Mouse (Mus musculus): ENCODE data around the gene Akt2.

The Akt2 gene

DNA sequence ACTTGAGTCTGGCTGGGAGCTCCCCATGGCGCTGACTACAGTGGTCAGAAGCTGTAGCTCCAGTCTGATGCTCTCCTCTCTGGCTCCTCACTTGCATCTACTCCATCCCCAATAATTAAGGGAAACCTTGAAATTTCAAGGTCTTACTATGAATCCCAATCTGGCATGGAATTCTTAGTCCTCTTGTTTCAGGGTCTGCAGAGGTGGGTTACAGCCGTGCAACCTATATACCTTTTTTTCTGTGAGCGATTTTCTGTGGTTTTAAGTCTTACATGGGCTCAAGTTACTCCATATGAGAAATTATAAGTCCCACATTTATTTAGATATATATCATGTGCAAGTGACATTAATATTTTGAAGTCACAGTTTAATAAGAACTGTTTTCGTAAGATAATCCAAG, 1.3 kb upstream of the Akt2 start:
- DNase-seq (ENCODE audit: low spot score): no peak

DNA sequence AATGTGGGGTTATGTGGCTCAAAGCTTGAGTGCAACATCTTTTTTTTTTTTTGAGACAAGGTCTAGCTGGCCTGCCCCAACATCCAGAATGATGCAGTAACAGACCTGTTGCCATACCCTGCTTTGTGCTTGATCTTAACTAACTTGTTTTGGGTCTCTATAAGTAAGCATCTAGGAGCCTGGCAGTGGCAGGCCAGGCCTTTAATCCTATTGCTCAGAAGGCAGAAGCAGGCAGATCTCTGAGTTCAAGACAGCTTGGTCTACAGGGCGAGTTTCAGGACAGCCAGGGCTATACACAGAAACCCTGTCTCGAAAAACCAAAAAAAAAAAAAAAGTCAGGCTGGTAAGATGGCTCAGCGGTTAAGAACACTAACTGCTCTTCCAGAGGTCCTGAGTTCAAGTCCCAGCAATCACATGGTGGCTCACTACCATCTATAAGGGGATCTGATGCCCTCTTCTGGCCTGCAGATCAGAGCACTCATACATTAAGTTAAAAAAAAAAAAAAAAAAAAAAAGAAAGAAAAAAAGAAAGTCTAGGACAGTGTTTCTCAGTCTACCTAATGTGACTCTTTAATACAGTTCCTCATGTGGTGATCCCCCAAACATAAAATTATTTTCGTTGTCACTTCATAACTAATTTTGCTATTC, 662 bp upstream of the Akt2 start:
- DNase-seq (ENCODE audit: low spot score): no peak

DNA sequence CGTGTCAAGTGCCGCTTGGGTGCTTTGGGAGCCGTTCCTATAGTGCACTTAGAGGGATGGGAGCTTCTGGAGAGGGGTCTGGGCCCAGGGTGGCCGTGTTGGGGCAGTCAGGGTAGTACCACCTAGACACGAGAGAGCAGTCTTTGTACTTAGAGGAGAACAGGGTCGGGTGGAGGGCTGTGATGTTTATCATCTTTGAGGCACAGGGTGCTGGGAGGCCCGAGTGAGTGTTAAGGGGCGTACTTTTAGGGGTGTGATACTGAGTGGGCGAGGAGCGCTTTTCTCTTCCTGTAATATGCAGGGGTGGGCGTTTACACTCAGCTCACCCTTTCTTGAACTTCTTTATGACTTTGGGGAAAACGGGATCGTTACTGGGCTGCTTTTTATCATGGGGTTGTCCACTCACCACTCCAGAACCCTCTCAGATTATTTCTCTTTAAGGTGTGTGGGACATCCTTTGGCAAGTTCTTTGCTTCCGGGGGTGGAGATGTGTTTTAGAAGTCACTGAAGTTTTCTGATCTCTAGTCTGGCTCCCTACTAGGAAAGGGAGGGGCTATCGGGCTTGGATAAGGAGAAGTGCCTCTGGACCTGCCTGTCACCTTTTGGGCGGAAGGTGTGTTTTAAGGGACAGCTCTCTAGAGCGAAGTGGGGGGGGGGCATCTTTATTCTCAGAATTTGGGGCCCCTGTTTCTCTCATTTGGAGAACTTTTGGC, 1.0 kb downstream of the Akt2 start:
- no peak for DNase-seq (ENCODE audit: low spot score)

DNA sequence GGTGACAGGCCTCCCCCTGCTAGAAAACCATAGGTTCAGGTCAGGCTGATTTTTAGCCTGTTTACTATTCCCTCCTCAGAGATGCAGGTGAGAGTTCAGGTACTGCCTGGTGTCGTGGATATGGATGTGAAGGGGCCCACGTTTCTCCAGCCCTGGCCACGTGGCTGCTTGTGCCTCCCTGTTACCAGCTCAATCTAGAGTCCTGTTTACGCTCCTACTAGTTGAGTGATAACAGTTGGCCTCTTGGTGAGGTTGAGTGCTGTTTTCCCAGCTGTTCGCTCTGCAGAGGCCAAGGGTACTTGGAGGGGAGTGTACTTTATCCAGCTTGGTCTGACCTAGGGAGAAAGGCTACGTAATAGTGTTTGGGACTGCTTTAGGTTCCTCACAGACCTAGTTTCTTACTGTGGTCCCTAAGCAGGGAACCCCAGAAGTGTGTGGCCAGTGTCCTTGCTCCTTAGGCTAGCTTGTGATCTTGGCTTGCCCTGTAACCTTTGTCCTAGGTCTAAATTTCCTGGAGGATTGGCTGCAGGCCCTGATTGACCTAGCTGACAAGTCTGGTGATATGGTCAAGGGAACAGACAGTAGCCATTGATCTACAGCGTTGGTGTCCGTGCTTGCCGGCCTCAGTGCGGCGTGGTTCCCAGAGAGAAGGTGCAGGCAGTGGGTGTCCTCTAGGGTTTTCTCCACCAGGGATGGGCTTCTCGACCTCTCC, 1.7 kb downstream of the Akt2 start:
- DNase-seq (ENCODE audit: low spot score): no peak

DNA sequence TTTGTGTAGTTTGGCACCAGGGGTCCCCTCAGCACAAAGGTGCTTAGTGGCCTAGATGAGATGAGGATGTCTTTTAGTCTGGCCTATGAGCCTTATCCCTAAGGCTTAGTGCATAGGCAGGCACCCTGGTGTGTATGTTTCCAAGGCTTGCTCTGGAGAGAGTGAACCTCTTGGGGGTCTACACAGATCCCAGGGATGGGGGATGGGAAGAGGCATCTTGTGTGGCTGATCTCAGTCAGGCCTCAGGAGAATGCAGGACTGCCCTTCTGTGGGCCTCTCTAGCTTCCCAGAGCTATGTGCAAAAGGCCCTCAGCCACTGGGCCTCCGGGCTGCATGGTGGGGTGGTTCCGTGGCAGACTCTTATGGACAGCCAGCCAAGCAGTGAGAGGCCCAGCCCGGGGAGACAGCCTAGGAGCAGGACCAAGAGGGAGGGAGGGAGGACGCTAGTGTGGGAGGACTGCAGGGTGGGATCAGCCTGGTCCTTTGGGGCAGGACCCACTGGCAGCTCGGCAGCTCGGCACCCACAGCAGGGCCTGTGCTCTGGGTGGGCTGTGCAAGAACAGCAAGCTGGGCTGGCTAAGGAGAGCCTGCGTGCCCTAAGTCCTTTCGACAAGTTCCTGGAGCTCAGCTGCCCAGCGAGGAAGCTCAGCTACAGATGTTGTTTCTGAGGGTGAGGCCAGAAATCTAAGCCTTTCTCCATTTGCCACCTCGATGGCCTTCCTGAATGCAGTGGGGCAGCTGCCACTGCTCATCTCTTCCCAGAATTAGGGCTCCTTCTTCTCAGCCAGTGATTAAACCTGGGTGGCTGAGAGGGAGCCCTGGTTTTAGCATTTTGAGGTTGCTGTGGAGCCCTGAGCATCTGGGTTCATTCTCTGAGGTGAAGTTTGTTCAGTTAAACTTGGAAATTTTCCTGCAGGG, 5.5 kb downstream of the Akt2 start:
- DNase-seq (ENCODE audit: low spot score): no peak

DNA sequence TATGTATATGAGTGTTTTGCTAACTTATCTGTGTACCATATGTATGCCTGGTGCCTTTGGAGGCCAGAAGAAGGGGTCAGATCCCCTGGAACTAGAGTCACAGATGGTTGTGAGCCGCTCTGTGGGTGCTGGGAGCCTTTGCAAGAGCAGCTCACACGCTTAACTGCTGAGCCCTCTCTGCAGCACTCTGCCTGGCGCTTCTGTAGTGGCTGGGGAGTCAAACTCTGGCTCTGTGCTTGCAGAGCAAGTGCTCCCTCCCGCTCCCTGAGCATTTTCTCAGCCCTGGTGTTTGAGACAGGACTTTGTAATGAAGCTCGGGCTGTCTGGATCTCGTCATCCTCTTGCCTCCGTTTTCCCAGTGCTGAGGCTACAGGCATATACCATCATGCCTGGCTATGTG, 6.7 kb downstream of the Akt2 start:
- no peak for DNase-seq (ENCODE audit: low spot score)

DNA sequence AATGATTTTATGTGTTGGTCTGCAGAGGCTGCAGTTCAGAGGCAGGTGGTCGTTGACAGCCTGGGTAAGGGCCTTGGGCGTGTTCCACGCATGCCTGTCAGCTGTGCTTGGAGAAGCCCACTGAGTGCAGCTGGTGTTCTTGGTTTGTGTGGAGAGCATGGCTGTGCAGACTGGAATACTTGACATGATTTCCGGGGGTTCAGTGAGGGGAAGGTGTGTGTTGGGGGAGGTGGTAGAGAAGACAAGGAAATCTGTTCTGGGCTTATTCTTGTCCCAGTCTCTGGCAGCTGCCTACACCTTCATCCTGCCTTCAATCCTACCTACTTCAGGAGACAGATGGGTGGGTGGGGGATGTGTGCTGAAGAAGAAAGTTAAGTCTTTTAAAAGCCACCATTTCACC, 10.3 kb downstream of the Akt2 start:
- no peak for DNase-seq (ENCODE audit: low spot score)

DNA sequence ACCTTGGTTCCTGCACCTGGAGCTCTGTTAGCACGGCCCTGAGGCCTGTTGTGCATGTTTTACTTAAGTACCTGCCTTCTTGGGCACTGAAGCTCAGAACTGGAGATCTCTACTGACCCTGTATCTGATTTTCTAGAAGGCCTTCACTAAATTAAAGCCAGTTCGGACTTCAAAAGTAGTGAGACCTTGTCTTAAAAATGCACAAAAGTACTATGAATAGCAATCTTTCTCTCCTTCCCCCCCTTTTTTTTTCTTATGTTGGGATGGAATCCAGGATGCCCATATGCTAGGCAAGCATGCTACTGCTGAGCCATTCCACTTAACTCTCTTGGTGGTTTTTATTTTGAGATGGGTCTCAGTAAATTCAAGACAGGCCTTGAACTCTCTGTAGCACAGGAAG, 10.8 kb downstream of the Akt2 start:
- no peak for DNase-seq (ENCODE audit: low spot score)

DNA sequence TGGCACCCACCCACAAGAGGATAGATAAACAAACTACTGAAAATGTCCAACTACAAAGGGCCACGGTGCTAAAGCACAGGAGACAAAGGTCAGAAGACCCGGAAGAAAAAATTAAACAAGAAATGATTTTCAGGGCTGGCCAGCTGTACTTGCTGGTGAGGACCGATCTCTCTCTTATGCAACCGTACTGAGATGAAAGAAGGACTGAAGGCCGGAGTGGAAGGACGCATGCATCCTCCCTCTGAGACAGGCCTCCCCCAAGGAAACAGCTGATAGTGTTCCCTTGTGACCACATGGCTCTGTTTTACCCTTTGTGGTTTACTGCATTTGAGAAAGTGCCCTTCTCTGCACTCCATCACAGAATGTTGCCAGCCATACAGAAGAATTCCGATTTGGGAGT, 11.5 kb downstream of the Akt2 start:
- no peak for DNase-seq (ENCODE audit: low spot score)

DNA sequence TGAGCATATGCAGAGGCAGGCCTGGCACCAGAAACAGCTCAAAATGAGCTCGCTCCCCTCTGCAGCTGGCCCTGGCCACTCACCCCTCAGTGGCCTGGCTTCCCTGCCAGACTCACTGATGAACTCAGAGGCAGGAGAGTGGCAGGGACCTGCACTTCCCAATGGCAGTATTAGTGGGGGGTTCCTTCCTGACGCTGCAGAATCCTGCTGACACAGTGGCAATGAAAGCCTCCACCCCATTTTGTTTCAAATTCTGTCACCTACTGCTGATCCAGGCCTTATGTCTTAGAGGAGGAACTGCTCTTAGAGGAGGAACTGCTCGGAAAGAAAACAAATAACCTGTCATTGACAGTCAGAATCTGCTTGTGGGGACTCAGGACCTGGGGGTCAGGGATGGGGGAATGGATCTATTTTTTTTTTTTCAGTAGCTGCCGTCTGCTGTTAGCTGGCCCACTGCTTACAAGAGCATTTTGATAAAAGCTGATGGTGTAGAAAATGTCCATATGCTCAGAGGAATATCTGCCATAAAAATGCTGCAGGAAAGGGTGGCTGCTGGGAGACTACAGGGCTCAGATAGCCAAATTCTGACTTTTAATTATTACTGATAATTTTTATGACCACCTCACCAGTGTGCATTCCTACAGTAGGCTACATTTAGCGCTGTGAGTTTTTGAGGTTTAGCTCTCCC, 13.5 kb downstream of the Akt2 start:
- DNase-seq (ENCODE audit: low spot score): no peak

DNA sequence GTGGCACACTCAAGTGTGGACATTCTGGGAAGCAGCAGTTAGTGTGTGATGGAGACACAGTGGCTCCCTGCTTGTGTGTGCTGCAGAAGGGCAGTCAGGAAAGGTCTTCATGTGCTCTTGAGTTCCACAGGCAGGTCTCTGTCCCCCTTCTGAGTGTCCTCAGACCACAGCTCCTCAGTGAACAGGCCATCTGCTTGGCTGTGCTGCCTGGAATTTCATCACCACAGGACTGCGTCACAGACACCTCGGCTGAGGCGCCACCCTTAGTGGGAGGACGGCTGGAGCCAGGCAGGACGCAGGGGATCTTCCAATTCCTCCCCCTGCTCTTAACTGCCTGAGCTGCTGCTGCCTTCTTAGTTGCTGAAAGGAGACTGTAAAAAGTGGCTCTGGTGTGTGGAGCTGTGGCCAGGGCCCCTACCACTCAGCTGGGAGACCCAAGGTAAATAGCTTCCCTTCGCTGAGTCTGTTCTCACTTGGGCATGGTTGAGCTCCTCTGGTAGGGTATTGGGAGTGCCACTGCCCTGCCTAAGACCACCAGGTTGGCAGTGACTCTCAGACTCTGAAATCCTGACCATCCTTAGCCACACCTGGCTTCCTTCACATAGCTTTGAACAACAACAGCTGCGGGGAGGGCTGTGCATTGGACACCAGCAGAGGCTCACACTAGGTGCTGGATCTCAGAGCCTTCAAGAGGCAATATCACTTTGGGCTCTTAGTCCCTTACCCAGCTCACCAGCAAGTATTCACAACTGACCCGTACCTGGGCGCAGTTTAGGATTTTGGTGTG, 14.3 kb downstream of the Akt2 start:
- no peak for DNase-seq (ENCODE audit: low spot score)

DNA sequence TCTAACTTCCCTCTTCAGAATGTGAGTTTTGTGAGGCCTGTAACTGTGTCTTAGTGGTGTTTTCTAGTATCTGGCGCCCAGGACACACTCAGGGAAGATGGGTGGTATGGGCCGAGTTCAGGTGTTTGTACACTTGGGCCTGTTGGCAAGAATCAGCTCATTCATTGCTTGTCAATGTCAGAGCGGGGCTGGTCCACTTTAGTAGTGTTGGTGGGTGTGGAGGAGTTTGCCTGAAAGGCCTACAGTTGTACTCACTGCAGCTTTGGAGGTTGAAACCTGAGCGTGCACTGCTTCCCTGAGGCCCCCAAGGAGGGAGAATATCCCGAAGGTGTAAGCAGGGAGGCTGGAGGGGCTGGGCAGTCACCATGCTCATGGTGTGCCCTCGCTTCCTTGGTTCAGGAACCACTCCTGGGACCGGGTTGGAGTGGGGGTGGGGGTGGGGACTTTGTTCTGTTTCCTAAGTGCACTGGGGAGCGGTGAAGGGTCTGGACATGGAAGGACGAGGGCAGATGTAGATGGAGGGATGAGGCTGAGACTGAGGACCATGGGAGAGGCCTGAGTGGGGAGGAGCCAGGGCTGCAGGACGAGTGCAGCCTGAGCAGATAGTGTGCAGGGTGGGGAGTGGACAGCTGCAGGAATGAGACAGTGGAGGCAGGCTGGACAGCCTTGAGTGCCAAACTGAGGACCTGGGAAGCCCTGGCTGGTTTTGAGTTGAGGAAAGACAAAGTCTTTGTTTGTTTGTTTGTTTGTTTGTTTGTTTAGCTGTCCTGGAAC, 15.3 kb downstream of the Akt2 start:
- DNase-seq (ENCODE audit: low spot score): no peak

DNA sequence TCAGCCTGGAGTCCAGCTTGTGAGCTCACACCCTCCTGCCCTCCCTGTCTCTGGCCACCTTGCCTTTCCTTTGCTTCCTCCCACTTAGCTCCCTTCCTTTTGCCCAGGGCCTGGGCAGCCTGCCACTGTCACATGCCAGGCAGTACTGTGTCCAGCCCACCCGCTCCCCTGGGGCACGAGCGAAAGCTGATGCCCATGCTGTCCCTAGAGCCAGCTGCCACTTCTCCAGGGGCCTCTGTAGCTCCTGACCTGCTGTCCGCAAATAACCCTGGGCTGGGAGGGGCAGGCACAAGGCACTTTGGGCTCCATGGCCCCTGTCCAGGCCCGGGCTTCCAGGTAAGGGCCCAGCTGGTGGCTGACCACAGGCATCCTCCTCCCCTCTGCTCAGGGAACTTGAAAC, 16.2 kb downstream of the Akt2 start:
- DNase-seq (ENCODE audit: low spot score): no peak

DNA sequence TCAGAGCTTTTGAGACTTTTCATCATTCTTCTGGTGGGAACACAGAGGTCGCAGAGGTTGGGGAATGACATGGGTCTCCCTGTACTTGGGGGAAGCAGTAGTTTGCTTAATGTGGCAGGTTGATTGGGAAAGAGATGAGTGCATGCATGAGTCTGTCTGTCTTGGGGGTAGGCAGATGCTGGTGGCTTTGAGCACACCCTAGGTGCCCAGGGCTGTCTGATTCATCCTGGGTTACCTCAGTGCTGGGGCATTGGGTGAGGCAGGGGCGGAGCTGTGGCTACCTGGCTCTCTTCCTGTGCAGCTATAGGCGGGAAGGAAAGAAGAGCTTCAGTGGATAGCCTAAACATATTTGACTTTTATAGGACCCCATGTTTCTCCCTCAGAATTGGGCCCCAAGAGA, 16.8 kb downstream of the Akt2 start:
- no peak for DNase-seq (ENCODE audit: low spot score)

DNA sequence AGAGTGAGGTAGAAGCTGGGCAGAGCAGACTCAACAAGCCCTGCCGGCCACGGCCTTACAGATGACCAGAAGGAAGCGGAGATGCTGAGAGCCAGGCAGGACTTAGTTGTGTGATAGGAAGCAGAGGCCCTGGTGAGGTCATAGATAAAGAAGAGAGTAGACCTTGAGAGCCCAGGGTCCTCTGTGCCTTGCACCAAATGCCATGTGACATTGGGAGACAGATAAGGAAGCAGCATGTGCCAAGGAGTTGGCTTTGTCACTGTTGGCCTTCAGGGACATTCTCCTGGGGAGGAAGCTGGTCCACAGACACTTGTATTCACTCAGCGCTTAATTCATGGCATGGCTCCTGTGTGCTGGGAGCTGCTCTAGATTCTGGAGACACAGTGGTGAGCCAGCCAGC, 17.9 kb downstream of the Akt2 start:
- DNase-seq (ENCODE audit: low spot score): no peak

DNA sequence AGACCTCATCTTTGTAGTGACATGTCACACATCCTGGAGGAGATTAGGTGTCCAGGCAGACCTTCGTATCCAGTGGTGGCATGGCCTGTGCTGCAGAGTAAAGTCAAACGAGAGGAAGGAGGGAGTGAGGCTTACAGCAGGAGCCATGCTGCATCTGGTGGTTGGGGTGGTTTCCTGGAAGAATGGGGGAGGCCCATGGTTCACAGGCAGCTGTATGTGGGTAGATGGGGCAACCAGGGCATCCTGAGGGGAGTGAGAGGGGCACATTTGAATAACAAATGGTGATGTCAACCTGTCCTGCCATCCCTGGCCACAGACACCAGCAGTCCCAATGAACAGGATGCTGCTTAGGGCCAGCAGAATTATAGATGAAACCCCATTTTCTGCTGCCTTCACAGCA, 18.3 kb downstream of the Akt2 start:
- no peak for DNase-seq (ENCODE audit: low spot score)

DNA sequence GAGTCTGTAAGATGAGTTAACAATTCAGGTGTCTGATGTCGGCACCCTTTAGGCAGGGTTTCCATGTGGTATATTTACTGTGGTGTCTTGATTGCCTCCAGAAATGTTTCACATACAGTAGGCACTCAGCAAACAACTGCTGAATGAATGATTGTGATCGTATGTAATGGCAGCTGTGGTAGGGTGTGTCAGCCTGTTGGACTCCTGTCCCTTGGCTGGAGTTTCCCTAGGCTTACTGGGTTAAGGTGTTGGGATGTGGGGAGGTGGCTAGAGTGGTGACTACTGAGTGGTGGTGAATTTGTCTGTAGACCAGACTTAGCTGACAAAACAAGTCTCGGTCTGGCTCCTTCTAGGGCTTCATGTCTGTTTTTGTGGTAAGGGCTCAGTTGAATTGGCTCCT, 19.0 kb downstream of the Akt2 start:
- DNase-seq (ENCODE audit: low spot score): no peak

DNA sequence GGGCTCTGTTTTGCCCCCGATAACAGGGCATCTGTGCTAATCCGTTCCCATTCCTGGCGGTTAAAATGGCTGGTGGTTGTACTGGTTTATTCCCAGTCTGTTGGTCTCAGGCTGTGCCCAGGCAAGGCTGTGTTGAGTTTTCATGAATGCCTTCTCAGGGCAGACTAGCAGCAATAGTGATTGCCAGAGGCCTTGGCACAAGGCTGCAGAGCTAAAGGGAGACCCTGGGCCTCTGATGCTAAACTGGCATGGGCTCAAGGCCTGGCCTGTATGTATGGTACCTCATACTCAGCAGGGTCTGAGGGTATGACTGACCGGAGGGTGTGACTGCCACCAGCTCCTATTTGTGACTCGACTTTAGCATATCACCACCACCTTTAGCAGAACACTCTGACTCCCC, 19.5 kb downstream of the Akt2 start:
- no peak for DNase-seq (ENCODE audit: low spot score)

DNA sequence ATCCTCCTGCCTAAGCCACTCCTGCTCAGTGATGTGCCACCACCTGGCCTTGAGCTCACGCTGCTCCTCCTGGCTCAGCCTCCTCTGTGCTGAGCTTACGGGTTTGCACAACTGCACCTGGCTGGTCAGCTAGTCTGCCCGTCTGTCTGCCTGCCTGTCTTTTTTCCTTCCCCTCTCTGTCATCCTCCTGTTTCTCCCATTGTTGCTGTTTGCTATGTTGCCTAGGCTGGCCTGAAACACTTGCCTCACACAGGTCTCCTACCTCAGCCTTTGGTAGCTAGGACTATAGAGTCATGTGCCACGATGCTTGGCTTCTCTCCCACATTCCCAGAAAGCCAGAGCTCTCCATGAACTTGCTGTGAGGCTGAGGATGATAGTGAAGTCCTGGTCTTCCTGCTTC, 21.6 kb downstream of the Akt2 start:
- DNase-seq (ENCODE audit: low spot score): no peak

Data from urinary bladder, postnatal 10 days (tissue).